Mouse (Mus musculus): Measurements from ENCODE around the gene 9230104L09Rik.

9230104L09Rik gene

GRCm38 (mm10) chr2:148856630-148857400 is 8.0 kb downstream of the 9230104L09Rik start:
- DNase-seq, result no peak

GRCm38 (mm10) chr2:148851116-148851906 is 13.5 kb downstream of the 9230104L09Rik start:
- DNase-seq, result peak; percentile 40 to 84

- DNase-seq, result no peak
Observed at GRCm38 (mm10) chr2:148839224-148839623, 25.6 kb downstream of the 9230104L09Rik start.

DNA sequence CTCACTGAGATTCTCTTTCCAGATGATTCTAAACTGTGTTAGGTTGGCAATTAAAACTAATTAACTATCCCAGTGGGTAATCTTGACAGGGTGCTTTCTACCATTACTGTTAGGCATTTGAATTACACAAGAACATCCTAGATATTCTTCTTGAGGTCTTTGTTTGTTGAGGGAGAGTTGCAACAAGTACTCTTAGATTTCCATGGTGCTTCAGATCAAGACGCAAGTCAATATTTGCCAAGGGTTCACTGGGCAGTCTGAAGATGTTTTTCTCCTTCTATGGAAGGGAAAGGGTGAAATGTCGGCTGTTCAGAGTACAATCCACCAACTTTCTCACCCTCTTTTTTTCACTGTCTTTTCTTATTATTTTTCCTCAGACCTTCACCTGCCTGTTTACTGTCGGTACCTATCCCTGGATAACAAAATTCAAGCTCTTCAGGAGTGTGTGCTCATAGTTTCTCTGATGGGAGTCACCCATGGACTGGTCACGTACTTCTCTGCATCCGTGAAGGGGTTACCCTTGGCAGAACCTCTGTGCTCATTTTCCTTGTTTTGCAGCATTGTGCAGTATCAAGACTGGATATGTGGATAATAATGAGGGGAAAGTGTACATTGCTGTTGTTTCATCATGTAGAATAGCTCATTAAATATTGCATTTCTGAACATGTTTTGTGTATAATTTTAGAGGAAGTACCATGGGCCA is 26.6 kb downstream of the 9230104L09Rik start:
- no peak for DNase-seq

GRCm38 (mm10) chr2:148834912-148835311 is 29.9 kb downstream of the 9230104L09Rik start, which contains the start of gene Cst9:
Gene Cst9, plus strand, starts transcription at chr2:148835147.
- no peak for DNase-seq

DNA sequence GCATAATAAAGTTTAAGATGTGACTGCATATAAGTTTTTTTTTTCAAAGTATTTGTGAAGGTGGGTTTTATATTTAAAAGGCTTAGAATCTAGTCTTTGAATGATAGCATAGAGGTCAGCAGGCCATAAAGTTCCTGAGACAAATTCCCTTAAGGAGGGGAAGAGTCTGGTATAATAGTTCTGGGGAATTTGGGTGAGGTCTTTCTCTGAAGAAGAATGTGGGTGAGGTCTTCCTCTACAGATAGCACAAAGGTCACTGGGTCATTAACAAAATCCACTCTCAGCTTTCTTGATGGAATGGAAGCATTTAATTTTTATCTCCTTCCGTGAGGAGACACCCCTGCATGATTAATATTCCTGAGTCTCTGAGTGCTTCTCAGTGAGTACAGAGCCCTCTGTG is 38.9 kb downstream of the 9230104L09Rik start:
- no peak for DNase-seq

DNA sequence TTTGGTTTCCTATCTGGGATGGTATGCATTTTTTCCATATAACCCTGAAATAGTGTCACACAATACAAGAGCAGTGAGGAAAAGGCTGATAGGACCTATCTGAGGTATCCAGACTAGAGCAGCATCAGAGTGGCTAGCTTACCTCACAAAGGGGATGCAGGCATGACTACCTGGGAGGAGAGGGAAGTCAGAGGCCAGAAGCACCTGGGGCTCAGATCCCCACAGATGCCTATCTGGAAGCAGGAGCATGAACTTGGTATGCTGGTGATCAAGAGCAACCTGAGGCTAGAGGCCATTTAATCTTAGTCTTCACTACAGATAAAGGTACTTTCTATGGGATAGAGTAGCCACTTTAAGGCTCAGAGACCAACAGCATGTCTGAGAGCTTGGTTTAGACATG is 44.9 kb downstream of the 9230104L09Rik start, which contains the start of gene Cst13:
Gene Cst13, plus strand, starts transcription at position 173 of the 400 bp plus-strand sequence.
- DNase-seq, result no peak

DNA sequence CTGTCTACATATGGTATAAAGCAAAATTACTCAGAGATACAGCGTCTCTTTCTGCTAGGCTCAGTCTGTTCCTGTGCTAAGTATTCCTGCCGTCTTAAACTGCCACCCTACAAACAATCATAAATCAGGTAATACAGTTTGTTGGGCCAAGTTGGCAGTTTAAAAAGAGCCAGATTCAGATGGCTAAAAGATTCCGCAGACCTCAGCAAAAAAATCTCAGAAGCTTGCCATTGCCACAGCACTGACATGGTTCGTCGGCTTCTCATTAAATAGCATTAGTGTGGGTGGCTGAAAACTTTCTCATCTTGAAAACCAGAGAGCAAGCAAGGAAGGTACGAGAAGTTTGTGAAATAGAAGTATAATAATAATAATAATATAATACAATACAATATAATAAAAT is 58.1 kb downstream of the 9230104L09Rik start:
- DNase-seq, result no peak

DNA sequence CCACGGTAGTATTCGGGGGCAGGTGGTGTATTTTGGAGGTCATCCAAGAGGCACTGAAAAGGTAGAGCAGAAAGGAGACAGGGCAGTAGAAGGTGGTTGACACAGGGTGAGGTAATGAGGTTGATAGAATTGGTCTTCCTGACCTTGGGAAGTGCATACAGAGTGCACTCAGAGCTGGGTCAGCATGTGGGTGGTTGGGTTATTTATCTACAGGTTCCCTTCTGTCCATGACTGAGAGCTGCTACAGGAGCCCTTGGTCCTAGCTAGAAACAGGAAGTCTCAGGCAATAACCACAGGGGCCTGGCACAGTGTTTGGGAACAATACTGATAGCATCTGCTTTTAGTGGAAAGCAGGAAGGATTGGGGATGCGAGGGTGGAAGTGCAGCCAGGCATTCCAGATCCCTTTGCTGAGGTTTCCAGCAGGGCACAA is 63.3 kb downstream of the 9230104L09Rik start:
- DNase-seq, result no peak

DNA sequence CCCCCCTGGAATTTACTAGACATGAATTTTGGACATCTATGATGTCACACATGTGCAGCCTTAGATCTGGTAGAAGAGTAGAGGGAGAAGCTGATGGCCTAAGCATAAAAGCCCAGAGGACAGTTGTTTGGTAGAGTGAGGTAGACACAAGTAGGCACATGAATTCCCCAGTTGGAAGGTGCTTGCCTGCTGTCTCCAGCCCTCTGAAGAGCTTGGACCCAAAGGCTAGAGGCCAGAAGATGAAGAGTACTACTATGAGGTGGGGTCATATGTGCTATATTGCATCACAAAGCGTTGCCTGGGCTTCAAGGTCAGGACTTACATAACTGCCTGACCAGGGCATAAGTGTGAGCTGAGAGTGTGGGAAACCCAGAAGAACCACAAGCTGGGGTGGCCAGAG is 66.4 kb downstream of the 9230104L09Rik start, which contains the start of gene Cst8:
Gene Cst8, plus strand, starts transcription at position 301 of the 400 bp plus-strand sequence.
- DNase-seq, result no peak

All from lung, postnatal 4 days (tissue).